Mouse (Mus musculus) neural tube, embryonic 13.5 days (tissue): ENCODE measurements around the gene Efs. TPM values are rescaled to one million over a fixed set of nuclear protein-coding genes. Genes with fewer than 3 reads are reported as not detected.
A peak's percentile ranks its signal among the peaks of the same experiment; 100 is the strongest.

Experiments used
- ATAC-seq: fragments of 200-750 bp; cut with Nextera tagmentation; 2 replicates; pipeline ENCODE4 v1.8.0; 2017; ENCODE audit warnings: low read depth, mild to moderate bottlenecking, moderate TSS enrichment, moderate library complexity
- H3K27ac ChIP-seq: fragments of 300-500 bp; sonication (generic); replicated peaks from 2 replicates; pipeline ENCODE4 v1.5.1; 2015; ENCODE audit warnings: moderate library complexity, mild to moderate bottlenecking, inconsistent platforms
- H3K27me3 ChIP-seq: fragments of 300-500 bp; sonication (generic); 2 replicates; pipeline ENCODE4 v1.6.1; 2015; ENCODE audit warnings: mild to moderate bottlenecking, inconsistent platforms
- H3K36me3 ChIP-seq: fragments of 300-500 bp; sonication (generic); 2 replicates; pipeline ENCODE4 v1.6.1; 2015; ENCODE audit warnings: mild to moderate bottlenecking, inconsistent platforms
- H3K4me1 ChIP-seq: fragments of 300-500 bp; sonication (generic); replicated peaks from 2 replicates; pipeline ENCODE4 v1.6.1; 2015; ENCODE audit warnings: inconsistent platforms
- H3K4me2 ChIP-seq: fragments of 300-500 bp; sonication (generic); 2 replicates; pipeline ENCODE4 v1.6.1; 2015; ENCODE audit warnings: inconsistent platforms, mild to moderate bottlenecking, moderate library complexity
- H3K4me3 ChIP-seq: fragments of 300-500 bp; sonication (generic); 2 replicates; pipeline ENCODE4 v1.5.1; 2015; ENCODE audit warnings: mild to moderate bottlenecking, inconsistent platforms
- H3K9ac ChIP-seq: fragments of 300-500 bp; sonication (generic); 2 replicates; pipeline ENCODE4 v1.6.1; 2015; ENCODE audit warnings: moderate library complexity, mild to moderate bottlenecking, inconsistent platforms
- H3K9me3 ChIP-seq: fragments of 300-500 bp; sonication (generic); 2 replicates; pipeline ENCODE4 v1.6.1; 2016; ENCODE audit warnings: inconsistent platforms
- WGBS: fragments of 180-500 bp; shearing (Covaris S2); methylation state at CpG from one replicate; pipeline ENCODE4 v1.1.7; 2015; 5-methylcytosine and 5-hydroxymethylcytosine counted together
- polyA plus RNA-seq: library from polyadenylated mRNA; unstranded; fragments of >200 nt; fragmentation: Nextera tagmentation; extraction: Ambion mirVana; gene quantifications from 2 replicates; pipeline ENCODE4 v1.2.1, GENCODE M21; 2015

The Efs gene
- polyA plus RNA-seq, 1 experiment from 2014 or later, result 13.8 TPM

DNA sequence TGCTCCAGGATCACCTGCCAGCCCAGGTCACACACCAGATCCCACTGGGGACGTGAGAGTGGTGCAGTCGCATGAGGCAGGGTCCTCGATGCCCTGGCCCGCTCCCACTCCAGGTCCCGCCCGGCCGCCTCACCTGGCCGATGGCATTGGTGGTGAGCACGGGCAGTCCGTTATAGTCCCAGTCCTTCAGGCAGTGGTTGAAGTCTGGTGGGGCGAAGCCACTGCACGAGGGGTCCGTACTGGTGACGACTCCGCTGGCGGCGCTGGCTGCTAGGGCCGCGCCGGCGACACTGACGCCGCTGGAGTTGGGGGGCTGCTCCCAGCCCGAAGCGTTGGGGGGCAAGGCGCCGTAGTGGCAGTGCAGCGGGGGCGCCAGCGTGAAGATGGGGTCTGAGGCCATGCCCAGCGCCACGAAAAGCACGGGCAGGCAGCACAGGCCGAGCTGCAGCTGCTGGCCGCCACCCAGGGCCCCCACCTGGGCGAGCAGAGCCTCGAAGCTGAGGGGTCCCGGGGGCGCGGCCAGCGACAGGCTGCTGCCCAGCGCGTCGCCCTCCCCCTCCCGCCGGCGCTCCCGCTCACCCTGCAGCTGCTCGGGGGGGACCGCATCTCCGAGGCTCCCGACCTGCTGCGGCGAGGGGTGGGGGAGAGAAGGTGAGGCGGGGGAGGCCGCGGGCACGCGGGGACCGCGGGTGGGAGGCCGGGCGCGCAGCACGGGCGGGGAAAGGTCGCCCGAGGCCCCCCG lies 13.6 kb downstream of the Efs start:
- ATAC-seq, result peak; percentile 79
- H3K4me1 ChIP-seq, result peaks cover 60% of the 10 kb centered on the region
- 3% methylated on average over 62 of the region's 69 CpGs for WGBS
- H3K27ac ChIP-seq, result peak overlapping the region; percentile 94
- peaks cover 44% of the 10 kb centered on the region for H3K36me3 ChIP-seq
- H3K4me3 ChIP-seq, result peak overlapping the region; percentile 87
- H3K9me3 ChIP-seq, result no peaks in the 10 kb centered on the region
- peak overlapping the region; percentile 99 for H3K9ac ChIP-seq
- H3K27me3 ChIP-seq, result no peaks in the 10 kb centered on the region
- H3K4me2 ChIP-seq, result peak overlapping the region; percentile 96

GRCm38 (mm10) chr14:54908682-54909081 lies 17.2 kb downstream of the Efs start:
- peaks cover 56% of the 10 kb centered on the region for H3K4me1 ChIP-seq
- no peak overlapping the region for H3K27ac ChIP-seq
- no peak for ATAC-seq
- H3K9me3 ChIP-seq, result no peaks in the 10 kb centered on the region
- 75% methylated on average over 7 of the region's 7 CpGs for WGBS
- H3K4me2 ChIP-seq, result no peak overlapping the region
- H3K36me3 ChIP-seq, result peaks cover 64% of the 10 kb centered on the region
- no peaks in the 10 kb centered on the region for H3K27me3 ChIP-seq
- H3K4me3 ChIP-seq, result no peak overlapping the region
- H3K9ac ChIP-seq, result peak overlapping the region; percentile 26; the same call in 1 of the 2 replicates

GRCm38 (mm10) chr14:54903641-54904040 lies 22.3 kb downstream of the Efs start:
- ATAC-seq, result no peak
- Histone ChIP-seq H3K27me3 (no peaks in the 10 kb centered on the region), H3K9me3 (no peaks in the 10 kb centered on the region), H3K4me3 (no peak overlapping the region), H3K4me1 (peaks cover 14% of the 10 kb centered on the region), H3K27ac (no peak overlapping the region), H3K36me3 (peaks cover 60% of the 10 kb centered on the region), H3K9ac (no peak overlapping the region), H3K4me2 (no peak overlapping the region)
- 89% methylated on average over 4 of the region's 4 CpGs for WGBS

DNA sequence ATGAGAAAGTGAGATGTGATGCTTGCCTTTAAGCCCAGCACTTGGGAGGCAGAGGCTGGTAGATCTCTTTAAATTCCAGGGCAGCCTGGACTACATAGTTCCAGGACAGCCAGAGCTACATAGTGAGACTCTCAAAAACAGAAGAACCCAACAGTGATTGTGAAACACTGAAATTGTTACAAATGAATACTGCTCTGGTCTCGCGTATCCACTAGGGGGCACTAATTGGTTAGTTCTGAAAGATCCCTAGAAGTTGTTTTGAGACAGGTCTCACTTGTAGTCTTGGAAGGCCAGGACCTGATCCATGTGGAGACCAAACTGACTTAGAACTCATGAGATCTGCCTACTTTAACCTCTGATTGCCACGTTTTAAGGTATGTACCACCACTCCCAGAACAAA lies 25.5 kb downstream of the Efs start:
- peak overlapping the region; percentile 25 for H3K27ac ChIP-seq

GRCm38 (mm10) chr14:54897445-54897844 lies 28.5 kb downstream of the Efs start:
- no peaks in the 10 kb centered on the region for H3K9me3 ChIP-seq
- H3K4me2 ChIP-seq, result no peak overlapping the region
- 71% methylated on average over 2 of the region's 2 CpGs for WGBS
- no peak for ATAC-seq
- H3K36me3 ChIP-seq, result peaks cover 39% of the 10 kb centered on the region
- H3K27ac ChIP-seq, result no peak overlapping the region
- peaks cover 34% of the 10 kb centered on the region for H3K4me1 ChIP-seq
- 0 out of 2 replicates have a peak overlapping the region, but pooled peaks have one; percentile 17 for H3K9ac ChIP-seq
- H3K27me3 ChIP-seq, result no peaks in the 10 kb centered on the region
- no peak overlapping the region for H3K4me3 ChIP-seq

More for the DNA sequence above, 25.5 kb downstream of the Efs start:
- H3K4me3 ChIP-seq, result no peak overlapping the region
- no peak overlapping the region for H3K9ac ChIP-seq
- no peaks in the 10 kb centered on the region for H3K27me3 ChIP-seq
- ATAC-seq, result peak; percentile 53; the same call in 1 of the 2 replicates
- no peak overlapping the region for H3K4me2 ChIP-seq
- no peaks in the 10 kb centered on the region for H3K9me3 ChIP-seq
- WGBS, result 1% methylated on average over 3 of the region's 3 CpGs
- peaks cover 24% of the 10 kb centered on the region for H3K4me1 ChIP-seq
- peaks cover 59% of the 10 kb centered on the region for H3K36me3 ChIP-seq

DNA sequence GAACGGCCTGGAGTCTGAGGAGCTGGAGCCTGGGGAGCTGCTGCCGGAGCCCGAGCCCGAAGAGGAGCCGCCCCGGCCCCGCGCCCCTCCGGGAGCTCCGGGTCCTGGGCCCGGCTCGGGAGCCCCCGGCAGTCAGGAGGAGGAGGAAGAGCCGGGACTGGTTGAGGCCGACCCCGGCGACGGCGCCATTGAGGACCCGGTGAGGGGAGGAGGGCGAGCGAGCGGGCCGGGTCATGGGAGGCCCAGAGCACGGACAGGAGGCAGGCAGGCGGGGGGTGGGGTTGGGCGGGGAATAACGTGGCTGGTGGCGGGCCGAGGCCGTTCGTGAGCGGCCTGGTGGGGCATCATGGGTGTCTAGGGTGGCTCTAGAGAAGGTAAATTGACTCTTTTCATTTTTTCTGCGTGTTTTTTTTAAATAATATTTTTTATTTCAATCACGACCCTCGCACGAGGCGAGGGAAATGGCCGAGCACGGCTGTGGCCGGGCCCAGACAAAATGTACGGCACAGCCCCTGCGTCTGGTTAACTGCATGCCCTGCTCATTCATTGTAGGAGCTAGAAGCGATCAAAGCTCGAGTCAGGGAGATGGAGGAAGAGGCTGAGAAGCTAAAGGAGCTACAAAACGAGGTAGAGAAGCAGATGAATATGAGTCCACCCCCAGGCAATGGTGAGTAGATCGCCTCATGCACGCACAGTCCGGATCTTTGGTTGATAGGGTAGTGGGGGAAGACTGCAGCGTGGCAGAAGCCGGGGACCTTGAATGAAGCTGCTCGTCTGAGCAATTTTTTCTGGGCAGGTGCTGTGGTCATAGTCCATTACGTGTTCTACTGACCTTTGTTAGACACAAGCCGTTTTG lies 31.4 kb downstream of the Efs start:
- peak overlapping the region; percentile 95 for H3K4me3 ChIP-seq

GRCm38 (mm10) chr14:54893651-54894181 lies 32.2 kb downstream of the Efs start:
- H3K27ac ChIP-seq, result peak overlapping the region; percentile 98
- no peaks in the 10 kb centered on the region for H3K27me3 ChIP-seq
- H3K36me3 ChIP-seq, result peaks cover 32% of the 10 kb centered on the region
- peaks cover 34% of the 10 kb centered on the region for H3K4me1 ChIP-seq
- H3K4me2 ChIP-seq, result peak overlapping the region; percentile 47
- peak overlapping the region; percentile 95 for H3K4me3 ChIP-seq
- peak overlapping the region; percentile 99 for H3K9ac ChIP-seq
- peak; percentile 99 for ATAC-seq
- under 1% methylated on average over 38 of the region's 38 CpGs for WGBS
- H3K9me3 ChIP-seq, result no peaks in the 10 kb centered on the region

More for the DNA sequence above, 31.4 kb downstream of the Efs start:
- ATAC-seq, result peak; percentile 65
- Histone ChIP-seq H3K27me3 (no peaks in the 10 kb centered on the region), H3K9ac (peak overlapping the region; percentile 99), H3K36me3 (peaks cover 39% of the 10 kb centered on the region), H3K4me2 (peak overlapping the region; percentile 82), H3K4me1 (peaks cover 34% of the 10 kb centered on the region), H3K27ac (peak overlapping the region; percentile 98), H3K9me3 (no peaks in the 10 kb centered on the region)
- WGBS, result under 1% methylated on average over 51 of the region's 54 CpGs

DNA sequence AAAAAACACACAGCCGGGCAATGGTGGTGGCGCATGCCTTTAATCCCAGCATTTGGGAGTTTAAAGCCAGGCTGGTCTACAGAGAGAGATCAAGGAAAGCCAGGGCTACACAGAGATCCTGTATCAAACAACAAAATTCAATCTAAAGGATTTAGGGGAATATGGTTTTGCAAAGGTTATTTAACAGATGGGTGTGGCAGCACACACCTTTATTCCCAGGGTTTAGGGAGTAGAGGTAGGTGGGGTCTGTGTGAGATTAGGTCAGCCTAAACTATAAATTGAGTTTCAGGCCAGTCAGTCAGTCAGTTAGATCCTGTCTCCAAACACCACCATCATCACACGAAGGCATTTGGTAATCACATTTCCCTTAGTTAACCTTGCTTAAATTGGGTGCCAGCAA lies 33.7 kb downstream of the Efs start, which contains the start of gene Pabpn1:
TSS of gene Pabpn1 (plus strand) at position 301 of the 400 bp plus-strand sequence.
- ATAC-seq, result no peak
- Histone ChIP-seq H3K9ac (peak within 1 kb of the TSS; percentile 51), H3K9me3 (no peaks in the 10 kb centered on the region), H3K36me3 (peaks cover 18% of the 10 kb centered on the region), H3K4me1 (peaks cover 28% of the 10 kb centered on the region), H3K27ac (peak within 1 kb of the TSS; percentile 81), H3K4me2 (peak within 1 kb of the TSS; percentile 47), H3K27me3 (no peaks in the 10 kb centered on the region), H3K4me3 (peak within 1 kb of the TSS; percentile 95)
- 96% methylated on average over 3 of the region's 3 CpGs for WGBS

- peaks cover 20% of the 10 kb centered on the region for H3K36me3 ChIP-seq
- no peak overlapping the region for H3K27ac ChIP-seq
- no peak for ATAC-seq
- 91% methylated on average over 11 of the region's 11 CpGs for WGBS
- no peaks in the 10 kb centered on the region for H3K27me3 ChIP-seq
- H3K9ac ChIP-seq, result peak overlapping the region; percentile 93
- H3K4me3 ChIP-seq, result 0 out of 2 replicates have a peak overlapping the region, but pooled peaks have one; percentile 74
- H3K9me3 ChIP-seq, result no peaks in the 10 kb centered on the region
- H3K4me1 ChIP-seq, result peaks cover 30% of the 10 kb centered on the region
- peak overlapping the region; percentile 78 for H3K4me2 ChIP-seq
These were observed 40.6 kb downstream of the Efs start for GRCm38 (mm10) chr14:54885309-54885708.

- peaks cover 20% of the 10 kb centered on the region for H3K36me3 ChIP-seq
- WGBS, result 34% methylated on average over 21 of the region's 21 CpGs
These were observed 41.8 kb downstream of the Efs start for GRCm38 (mm10) chr14:54884022-54884712.

More at GRCm38 (mm10) chr14:54884022-54884712, 41.8 kb downstream of the Efs start:
- no peak for ATAC-seq
- peak overlapping the region; percentile 94 for H3K27ac ChIP-seq
- H3K9me3 ChIP-seq, result no peaks in the 10 kb centered on the region
- peaks cover 30% of the 10 kb centered on the region for H3K4me1 ChIP-seq
- H3K9ac ChIP-seq, result peak overlapping the region; percentile 93
- H3K4me2 ChIP-seq, result peak overlapping the region; percentile 78
- peak overlapping the region; percentile 74 for H3K4me3 ChIP-seq
- H3K27me3 ChIP-seq, result no peaks in the 10 kb centered on the region
